Mouse (Mus musculus) lung, adult 2 months (tissue): Measurements from ENCODE around the gene Il6ra. TPM values are rescaled to one million over a fixed set of nuclear protein-coding genes. Genes with fewer than 3 reads are reported as not detected.

Source experiments
- DNase-seq: peaks from one replicate; pipeline ENCODE4 v3.0.0; 2022
- H3K4me1 ChIP-seq: fragments of 200-500 bp; 2 replicates; pipeline ENCODE4 v1.6.1; 2011; ENCODE audit warnings: low read length; ENCODE audit not compliant: control insufficient read depth, insufficient read depth
- H3K4me3 ChIP-seq: fragments of 200-500 bp; replicated peaks from 2 replicates; pipeline ENCODE3; 2011; ENCODE audit warnings: low read depth, mild to moderate bottlenecking, control low read depth, low read length; ENCODE audit errors: extremely low read depth
- CTCF ChIP-seq: fragments of 200-500 bp; IDR thresholded peaks from 2 replicates; pipeline ENCODE4 v1.5.1; 2011; ENCODE audit warnings: mild to moderate bottlenecking, low read length, control low read depth; ENCODE audit not compliant: insufficient read depth
- POLR2A ChIP-seq: fragments of 200-500 bp; IDR thresholded peaks from 2 replicates; pipeline ENCODE4 v1.6.1; 2011; ENCODE audit warnings: low read depth, mild to moderate bottlenecking, control low read depth, low read length, borderline replicate concordance; ENCODE audit errors: extremely low read depth
- WGBS: fragments of 180-500 bp; shearing (Covaris S2); methylation state at CpG from one replicate; pipeline ENCODE4 v1.1.7; 2018; 5-methylcytosine and 5-hydroxymethylcytosine counted together
- polyA plus RNA-seq: library from polyadenylated mRNA; depleted of rRNA; stranded (reverse); fragments of >200 nt; gene quantifications from 2 replicates; pipeline ENCODE4 v1.2.3, GENCODE M21; 2012

Gene Il6ra
- polyA plus RNA-seq, 1 experiment = 19.8 TPM

- H3K4me3 ChIP-seq = no peak overlapping the region
- peaks cover 11% of the 10 kb centered on the region for H3K4me1 ChIP-seq
- no peak for DNase-seq
- no peak for TF ChIP-seq POLR2A
- TF ChIP-seq CTCF = no peak
- WGBS = 52% methylated on average over 5 of the region's 5 CpGs
Observed at GRCm38 (mm10) chr3:89896571-89896970, 16.4 kb downstream of the Il6ra start.

GRCm38 (mm10) chr3:89892517-89893106 lies 20.4 kb downstream of the Il6ra start:
- no peak for DNase-seq
- Histone ChIP-seq H3K4me3 (no peak overlapping the region), H3K4me1 (no peaks in the 10 kb centered on the region)
- WGBS = 84% methylated on average over 5 of the region's 5 CpGs
- TF ChIP-seq POLR2A = no peak
- TF ChIP-seq CTCF = no peak

GRCm38 (mm10) chr3:89891696-89892095 lies 21.3 kb downstream of the Il6ra start:
- no peaks in the 10 kb centered on the region for H3K4me1 ChIP-seq
- DNase-seq = no peak

GRCm38 (mm10) chr3:89889841-89890430 lies 23.1 kb downstream of the Il6ra start:
- no peak for TF ChIP-seq POLR2A
- no peak for TF ChIP-seq CTCF
- H3K4me3 ChIP-seq = no peak overlapping the region
- DNase-seq = no peak
- H3K4me1 ChIP-seq = no peaks in the 10 kb centered on the region
- WGBS = 57% methylated on average over 8 of the region's 8 CpGs

More at GRCm38 (mm10) chr3:89891696-89892095, 21.3 kb downstream of the Il6ra start:
- TF ChIP-seq CTCF (no peak), POLR2A (no peak)
- no peak overlapping the region for H3K4me3 ChIP-seq

- 70% methylated on average over 7 of the region's 7 CpGs for WGBS
- Histone ChIP-seq H3K4me1 (no peaks in the 10 kb centered on the region; the same call in 1 of the 2 replicates), H3K4me3 (no peak overlapping the region)
- no peak for TF ChIP-seq POLR2A
- TF ChIP-seq CTCF = no peak
- DNase-seq = no peak
Observed at GRCm38 (mm10) chr3:89887582-89888230, 25.3 kb downstream of the Il6ra start.

- H3K4me1 ChIP-seq = no peaks in the 10 kb centered on the region; the same call in 1 of the 2 replicates
- H3K4me3 ChIP-seq = no peak overlapping the region
- TF ChIP-seq POLR2A = no peak
- no peak for TF ChIP-seq CTCF
- WGBS = 96% methylated on average over 11 of the region's 11 CpGs
- DNase-seq = no peak
Observed at GRCm38 (mm10) chr3:89885766-89886165, 27.2 kb downstream of the Il6ra start.

- DNase-seq = no peak
- TF ChIP-seq POLR2A = no peak
- TF ChIP-seq CTCF = no peak
- Histone ChIP-seq H3K4me1 (no peaks in the 10 kb centered on the region; the same call in 1 of the 2 replicates), H3K4me3 (no peak overlapping the region)
- 66% methylated on average over 4 of the region's 4 CpGs for WGBS
Observed at GRCm38 (mm10) chr3:89883582-89884041, 29.4 kb downstream of the Il6ra start.

GRCm38 (mm10) chr3:89882556-89883181 lies 30.3 kb downstream of the Il6ra start:
- WGBS = 86% methylated on average over 8 of the region's 8 CpGs
- Histone ChIP-seq H3K4me3 (no peak overlapping the region), H3K4me1 (peaks cover 3% of the 10 kb centered on the region; the same call in 1 of the 2 replicates)
- no peak for TF ChIP-seq POLR2A
- no peak for TF ChIP-seq CTCF
- DNase-seq = no peak

GRCm38 (mm10) chr3:89880036-89880851 lies 32.8 kb downstream of the Il6ra start:
- Histone ChIP-seq H3K4me1 (peaks cover 3% of the 10 kb centered on the region; the same call in 1 of the 2 replicates), H3K4me3 (no peak overlapping the region)
- DNase-seq = no peak
- 67% methylated on average over 5 of the region's 5 CpGs for WGBS
- TF ChIP-seq POLR2A (no peak), CTCF (no peak)
